Mouse (Mus musculus): ENCODE measurements around the gene Syt13.

DNA sequence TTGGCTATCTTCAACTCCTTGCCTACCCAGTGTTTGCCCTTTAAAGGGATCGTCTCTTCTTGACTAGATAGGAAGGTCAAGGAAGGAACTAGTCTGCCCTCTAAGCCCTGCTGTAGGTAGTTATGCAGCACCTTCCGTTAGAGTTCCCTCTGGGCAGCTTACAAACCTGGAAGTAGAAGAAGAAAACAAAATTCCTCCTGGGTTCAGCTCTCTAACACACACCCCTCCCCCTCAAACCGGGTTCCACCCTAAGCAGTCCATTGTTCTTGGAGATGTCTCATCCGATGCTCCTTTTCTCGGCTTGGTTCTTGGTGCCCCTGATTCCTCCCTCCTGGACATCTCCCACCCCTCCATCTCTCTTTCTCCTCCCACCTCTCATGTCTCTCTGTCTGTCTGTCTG, 14.8 kb downstream of the Syt13 start:
- TF ChIP-seq CTCF (IDR thresholded peaks at IDR 0.05; ENCODE audit: control insufficient read depth, insufficient read depth, insufficient replicate concordance, low read depth, low read length), result no peak
- TF ChIP-seq POLR2A (IDR thresholded peaks at IDR 0.05; ENCODE audit: control insufficient read depth, low read depth, low read length), result no peak

Data from testis, adult 2 months (tissue).